Mouse (Mus musculus) forebrain, embryonic 11.5 days (tissue): ENCODE data around the gene Brd7. TPM values are rescaled to one million over a fixed set of nuclear protein-coding genes. Genes with fewer than 3 reads are reported as not detected.
A peak's percentile ranks its signal among the peaks of the same experiment; 100 is the strongest.

Source experiments
- ATAC-seq: fragments of 200-750 bp; cut with Nextera tagmentation; replicated peaks from 2 replicates; pipeline ENCODE4 v1.8.0; 2017; ENCODE audit warnings: moderate TSS enrichment; ENCODE audit not compliant: low FRiP score
- DNase-seq: peaks from one replicate; pipeline ENCODE4 v3.0.0-alpha.2; 2017; ENCODE audit warnings: low spot score
- H3K27ac ChIP-seq: fragments of 300-500 bp; sonication (generic); 2 replicates; pipeline ENCODE4 v1.5.1; 2014; ENCODE audit warnings: low read depth, low read length
- H3K27me3 ChIP-seq: fragments of 300-500 bp; sonication (generic); 2 replicates; pipeline ENCODE4 v1.6.1; 2014; ENCODE audit warnings: mild to moderate bottlenecking, low read length, mixed read lengths; ENCODE audit not compliant: control insufficient read depth, insufficient read depth
- H3K36me3 ChIP-seq: fragments of 300-500 bp; sonication (generic); 2 replicates; pipeline ENCODE4 v1.6.1; 2014; ENCODE audit warnings: mild to moderate bottlenecking, low read length, moderate library complexity, mixed read lengths; ENCODE audit not compliant: control insufficient read depth, insufficient read depth
- H3K4me1 ChIP-seq: fragments of 300-500 bp; sonication (generic); replicated peaks from 2 replicates; pipeline ENCODE4 v1.6.1; 2014; ENCODE audit warnings: low read length, mixed read lengths; ENCODE audit not compliant: control insufficient read depth, insufficient read depth
- H3K4me2 ChIP-seq: fragments of 300-500 bp; sonication (generic); 2 replicates; pipeline ENCODE4 v1.6.1; 2014; ENCODE audit warnings: low read depth, mild to moderate bottlenecking, low read length, moderate library complexity, mixed read lengths; ENCODE audit not compliant: severe bottlenecking
- H3K4me3 ChIP-seq: fragments of 300-500 bp; sonication (generic); 2 replicates; pipeline ENCODE4 v1.5.1; 2014; ENCODE audit warnings: low read depth, low read length
- H3K9ac ChIP-seq: fragments of 300-500 bp; sonication (generic); 2 replicates; pipeline ENCODE4 v1.6.1; 2014; ENCODE audit warnings: low read length
- H3K9me3 ChIP-seq: fragments of 300-500 bp; sonication (generic); 2 replicates; pipeline ENCODE4 v1.6.1; 2016; ENCODE audit warnings: low read length, mixed read lengths; ENCODE audit not compliant: control insufficient read depth
- WGBS: fragments of 180-500 bp; shearing (Covaris S2); extraction: QIAGEN DNeasy Blood & Tissue Kit; methylation state at CpG from one replicate; pipeline ENCODE4 v1.1.7; 2014; 5-methylcytosine and 5-hydroxymethylcytosine counted together
- polyA plus RNA-seq: library from polyadenylated mRNA; unstranded; fragments of >200 nt; fragmentation: Nextera tagmentation; extraction: Ambion mirVana; gene quantifications from 2 replicates; pipeline ENCODE4 v1.2.1, GENCODE M21; 2014

The Brd7 gene
- polyA plus RNA-seq, 1 experiment from 2014 or later, result 99.8 TPM

DNA sequence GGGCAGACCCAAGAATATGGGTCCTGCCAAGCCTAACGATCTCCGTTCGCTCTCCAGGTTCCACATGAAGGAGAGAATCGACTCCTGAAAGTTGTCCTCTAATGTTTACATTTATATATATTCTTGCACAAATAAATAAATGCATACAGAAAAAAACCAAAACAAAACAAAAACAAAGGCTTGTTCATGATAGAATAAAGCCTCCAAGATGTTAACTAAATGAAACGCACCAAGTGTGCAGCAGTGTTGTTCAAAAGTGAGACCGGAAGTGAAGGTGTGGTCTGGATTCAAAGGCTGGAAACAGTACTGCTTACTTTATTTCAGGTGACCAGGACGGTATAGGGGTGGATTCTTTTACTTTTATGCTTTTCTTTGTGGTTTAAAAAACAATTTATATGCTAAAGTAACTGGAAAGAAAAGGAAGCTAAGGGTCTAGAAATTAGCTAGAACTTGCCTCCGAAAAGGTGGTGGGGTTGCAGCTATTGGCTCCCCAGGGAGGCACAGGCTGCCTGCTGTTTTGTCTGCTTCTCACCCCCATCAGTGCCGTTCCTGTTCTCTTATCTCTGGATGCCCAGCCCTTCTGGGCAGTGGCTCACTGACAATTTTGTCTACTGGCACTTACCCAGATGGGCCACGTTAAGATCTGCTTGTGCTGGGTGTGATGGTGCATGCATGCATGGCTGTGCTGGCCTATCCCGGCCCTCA lies 604 bp upstream of the Brd7 start:
- no peaks in the 10 kb centered on the region; the same call in 1 of the 2 replicates for H3K4me1 ChIP-seq
- H3K36me3 ChIP-seq, result peaks cover 4% of the 10 kb centered on the region; the same call in 1 of the 2 replicates
- no peaks in the 10 kb centered on the region; the same call in 1 of the 2 replicates for H3K9me3 ChIP-seq
- no peak for DNase-seq
- H3K4me2 ChIP-seq, result peak overlapping the region; percentile 88; the same call in 1 of the 2 replicates
- no peak overlapping the region for H3K27ac ChIP-seq
- peak overlapping the region; percentile 97 for H3K4me3 ChIP-seq
- peak overlapping the region; percentile 97 for H3K9ac ChIP-seq
- 35% methylated on average over 11 of the region's 11 CpGs for WGBS
- no peak for ATAC-seq
- H3K27me3 ChIP-seq, result no peaks in the 10 kb centered on the region

DNA sequence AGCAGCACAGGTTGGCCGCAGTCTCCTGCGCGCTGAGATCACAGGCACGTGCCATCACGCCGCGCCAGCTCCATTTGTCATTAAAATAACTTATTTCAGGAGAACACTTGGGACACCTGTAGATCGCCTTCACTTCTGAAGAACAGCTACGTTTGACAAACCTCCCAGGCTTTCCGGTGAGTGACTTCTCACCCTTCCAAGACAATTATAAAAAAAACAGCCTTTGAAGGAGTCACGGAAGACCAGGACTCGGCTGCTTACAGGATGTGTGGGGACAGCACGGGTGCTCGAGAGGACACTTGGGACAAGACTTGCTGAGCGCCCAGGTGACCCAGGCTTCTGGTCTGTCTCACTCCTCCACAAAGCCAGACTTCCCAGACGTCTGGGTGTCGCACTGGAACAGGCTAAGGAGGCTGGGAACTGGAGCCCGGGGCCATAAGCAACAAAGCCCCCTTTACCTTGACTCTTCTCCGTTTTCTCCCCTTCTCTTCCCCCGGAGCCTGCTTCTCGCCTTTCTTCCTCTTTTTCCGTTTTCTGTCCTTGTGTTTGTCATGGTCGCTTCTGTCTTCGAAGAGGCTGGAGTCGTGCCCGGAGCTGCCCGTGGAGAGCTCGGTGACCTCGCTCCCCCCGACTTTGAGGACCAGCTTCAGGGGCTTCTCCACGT lies 818 bp downstream of the Brd7 start:
- ATAC-seq (no peak; the same call in 1 of the 2 replicates), DNase-seq (peak; percentile 62)
- no peaks in the 10 kb centered on the region; the same call in 1 of the 2 replicates for H3K9me3 ChIP-seq
- peak overlapping the region; percentile 71 for H3K27ac ChIP-seq
- no peaks in the 10 kb centered on the region; the same call in 1 of the 2 replicates for H3K4me1 ChIP-seq
- peak overlapping the region; percentile 88 for H3K4me2 ChIP-seq
- peaks cover 6% of the 10 kb centered on the region; the same call in 1 of the 2 replicates for H3K36me3 ChIP-seq
- 3% methylated on average over 31 of the region's 31 CpGs for WGBS
- peak overlapping the region; percentile 97 for H3K9ac ChIP-seq
- H3K27me3 ChIP-seq, result no peaks in the 10 kb centered on the region
- H3K4me3 ChIP-seq, result peak overlapping the region; percentile 97

DNA sequence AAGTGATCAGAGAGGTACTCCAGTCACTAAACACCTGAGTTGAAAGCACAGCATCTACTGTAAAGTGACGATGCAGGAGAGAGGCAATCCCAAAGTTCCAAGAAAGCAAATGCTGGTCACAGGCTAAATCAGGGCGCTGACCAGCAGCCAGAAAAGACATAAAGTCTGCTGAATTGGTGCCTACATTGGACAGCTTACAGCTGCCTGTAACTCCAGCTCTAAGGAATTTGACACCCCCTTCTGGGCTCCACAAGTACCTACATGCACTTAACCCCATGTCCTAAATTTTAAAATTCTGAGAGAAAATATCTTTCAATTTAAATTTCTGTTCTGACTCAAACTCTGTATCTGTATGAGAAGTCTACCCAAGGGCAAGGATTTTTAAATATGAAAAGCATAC lies 2.0 kb downstream of the Brd7 start:
- DNase-seq, result no peak
- no peak overlapping the region for H3K9ac ChIP-seq
- no peaks in the 10 kb centered on the region; the same call in 1 of the 2 replicates for H3K9me3 ChIP-seq
- no peak overlapping the region for H3K27ac ChIP-seq
- H3K4me2 ChIP-seq, result peak overlapping the region; percentile 88; the same call in 1 of the 2 replicates
- H3K27me3 ChIP-seq, result no peaks in the 10 kb centered on the region
- 85% methylated on average over 2 of the region's 2 CpGs for WGBS
- no peaks in the 10 kb centered on the region; the same call in 1 of the 2 replicates for H3K4me1 ChIP-seq
- H3K36me3 ChIP-seq, result peaks cover 6% of the 10 kb centered on the region; the same call in 1 of the 2 replicates
- H3K4me3 ChIP-seq, result no peak overlapping the region
- ATAC-seq, result no peak

DNA sequence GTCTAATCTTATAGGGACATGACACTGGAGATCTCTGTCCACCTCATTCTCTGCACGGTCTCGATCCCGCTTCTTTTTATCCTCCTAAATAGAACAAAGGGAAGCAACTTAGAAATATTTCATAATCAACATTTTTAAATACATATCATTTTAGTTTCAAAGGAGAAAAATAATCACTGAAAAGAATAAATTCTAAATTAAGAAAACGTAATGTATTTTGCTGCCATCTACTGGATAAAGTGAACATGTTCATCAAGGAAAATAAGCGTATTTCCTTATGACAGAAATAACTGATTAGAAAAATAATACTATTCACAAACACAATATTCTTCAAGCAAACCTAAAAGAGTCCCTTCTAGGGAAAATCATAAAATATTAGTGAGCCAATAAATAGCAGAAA lies 4.0 kb downstream of the Brd7 start:
- Histone ChIP-seq H3K4me1 (no peaks in the 10 kb centered on the region; the same call in 1 of the 2 replicates), H3K4me3 (no peak overlapping the region), H3K27ac (no peak overlapping the region), H3K4me2 (no peak overlapping the region), H3K36me3 (peaks cover 6% of the 10 kb centered on the region; the same call in 1 of the 2 replicates), H3K9ac (no peak overlapping the region), H3K27me3 (no peaks in the 10 kb centered on the region), H3K9me3 (no peaks in the 10 kb centered on the region; the same call in 1 of the 2 replicates)
- 90% methylated on average over 5 of the region's 5 CpGs for WGBS
- DNase-seq (no peak), ATAC-seq (no peak)

DNA sequence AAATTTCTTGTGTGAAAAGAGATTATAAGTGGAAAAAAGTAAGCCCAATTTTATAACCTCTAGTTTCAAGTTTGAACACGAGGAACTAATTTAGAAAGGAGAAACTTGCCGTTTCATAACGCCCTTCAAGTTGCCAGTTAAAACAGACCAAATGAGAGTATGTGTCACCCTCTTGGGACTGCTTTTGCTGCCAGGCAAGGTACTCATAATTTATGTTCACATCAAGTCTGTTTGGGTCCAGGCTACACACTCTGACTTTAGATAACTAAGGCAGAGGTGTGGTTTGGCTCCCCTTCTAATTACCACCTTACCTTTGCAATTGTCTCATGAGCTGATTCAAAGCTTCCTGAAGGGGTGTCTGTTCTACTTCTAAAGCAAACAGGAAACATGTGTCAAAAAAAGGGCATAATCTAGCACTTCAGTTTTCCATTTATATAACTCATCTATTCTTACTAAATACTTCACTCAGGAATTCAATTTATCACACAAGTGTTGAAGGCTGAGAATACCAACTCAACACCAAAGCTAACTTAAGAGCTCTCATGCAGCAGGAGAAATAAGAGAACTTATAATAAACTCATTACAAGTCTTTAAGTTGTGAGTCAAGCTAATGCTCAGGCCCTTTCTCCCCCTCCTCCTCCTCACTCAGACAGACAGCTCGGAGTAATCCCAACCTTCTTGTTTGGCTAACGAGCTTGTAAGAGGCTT lies 4.6 kb downstream of the Brd7 start:
- Histone ChIP-seq H3K9ac (no peak overlapping the region), H3K27me3 (no peaks in the 10 kb centered on the region), H3K36me3 (peaks cover 6% of the 10 kb centered on the region; the same call in 1 of the 2 replicates), H3K27ac (no peak overlapping the region), H3K4me1 (no peaks in the 10 kb centered on the region; the same call in 1 of the 2 replicates), H3K4me3 (no peak overlapping the region), H3K4me2 (no peak overlapping the region), H3K9me3 (no peaks in the 10 kb centered on the region; the same call in 1 of the 2 replicates)
- no peak for DNase-seq
- no peak for ATAC-seq
- 72% methylated on average over 5 of the region's 5 CpGs for WGBS

DNA sequence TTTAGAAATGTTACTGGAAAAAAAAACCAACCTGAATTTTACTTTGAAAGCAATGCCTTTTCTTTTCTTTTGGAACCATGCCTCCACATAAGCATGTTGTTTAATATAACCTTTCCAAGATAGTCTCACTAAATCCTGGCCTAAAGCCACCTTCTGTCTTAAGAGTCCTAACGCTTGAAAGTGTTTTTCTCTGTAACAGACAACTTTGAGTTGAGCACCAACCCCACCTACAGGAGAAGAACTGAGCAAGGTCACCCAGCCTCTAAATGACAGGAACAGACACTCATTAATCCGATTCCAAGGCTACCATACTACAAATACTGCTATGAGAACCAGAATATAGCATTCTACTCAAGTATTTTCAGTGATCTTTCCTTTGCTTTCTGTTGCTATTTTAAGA lies 12.9 kb downstream of the Brd7 start:
- Histone ChIP-seq H3K9ac (no peak overlapping the region), H3K4me1 (no peaks in the 10 kb centered on the region), H3K4me2 (no peak overlapping the region), H3K4me3 (no peak overlapping the region), H3K27me3 (no peaks in the 10 kb centered on the region), H3K36me3 (peaks cover 11% of the 10 kb centered on the region), H3K9me3 (no peaks in the 10 kb centered on the region), H3K27ac (no peak overlapping the region)
- 78% methylated on average over 2 of the region's 2 CpGs for WGBS
- DNase-seq, result no peak
- no peak for ATAC-seq

DNA sequence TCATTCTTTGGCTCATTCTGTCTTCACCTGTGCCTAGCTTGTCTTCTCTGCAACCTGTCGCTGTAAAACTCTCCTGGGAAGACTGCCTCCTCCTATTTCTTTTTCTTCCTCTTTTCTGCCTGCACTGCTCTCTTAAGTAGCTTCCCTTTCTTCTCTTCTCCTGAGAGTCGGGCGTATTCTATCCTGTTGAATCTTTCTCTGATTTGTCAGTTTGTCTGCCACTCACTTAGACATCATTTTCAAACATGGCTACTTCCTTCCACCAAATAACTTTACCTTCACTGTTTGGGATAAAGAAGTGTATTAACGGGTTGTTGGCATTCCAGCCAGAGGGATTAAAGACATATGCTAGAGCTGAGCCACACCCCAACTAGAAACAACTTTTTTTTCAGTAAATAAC lies 20.0 kb downstream of the Brd7 start:
- Histone ChIP-seq H3K27ac (no peak overlapping the region), H3K9me3 (no peaks in the 10 kb centered on the region), H3K4me3 (no peak overlapping the region), H3K36me3 (peaks cover 10% of the 10 kb centered on the region), H3K4me1 (no peaks in the 10 kb centered on the region), H3K27me3 (no peaks in the 10 kb centered on the region), H3K4me2 (no peak overlapping the region), H3K9ac (no peak overlapping the region)
- 92% methylated on average over 4 of the region's 4 CpGs for whole genome bisulfite sequencing
- DNase-seq, result no peak
- no peak for ATAC-seq

DNA sequence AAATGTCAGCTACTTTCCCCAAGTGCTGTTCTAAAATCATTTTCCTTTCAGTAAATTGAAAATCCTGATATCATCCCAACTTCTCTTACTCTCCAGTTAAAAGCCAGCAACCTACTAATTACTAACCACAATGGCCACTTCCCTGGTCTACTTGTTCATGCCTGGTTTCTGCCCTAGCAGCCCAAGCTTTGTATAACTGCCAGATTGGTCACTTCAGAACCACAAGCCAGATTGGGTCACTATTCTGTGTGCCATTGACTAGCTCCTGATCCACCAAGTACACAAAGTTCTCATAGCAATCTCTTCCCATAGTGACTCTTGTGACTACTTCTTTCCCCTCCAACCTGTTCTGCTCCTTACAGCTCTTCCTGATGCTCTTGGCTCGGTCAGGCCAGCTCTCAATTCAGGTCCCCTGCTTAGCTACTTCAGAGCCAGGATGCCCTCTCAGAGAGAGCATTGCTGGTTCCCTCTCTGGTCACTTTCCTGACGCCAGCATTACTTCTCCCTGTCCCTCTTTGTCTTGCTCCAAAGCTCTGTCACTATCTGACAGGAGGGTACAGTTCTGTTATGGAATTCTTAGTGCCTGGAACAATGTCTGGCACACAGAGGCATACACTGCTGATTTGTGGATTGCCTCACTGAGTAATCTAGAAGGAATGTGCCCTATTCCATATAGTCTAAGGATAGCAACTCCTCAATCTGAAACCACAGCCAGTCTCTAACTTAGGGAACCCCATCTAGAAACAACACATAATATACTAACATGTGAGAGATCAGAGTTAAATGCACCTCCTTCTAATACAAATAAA lies 21.9 kb downstream of the Brd7 start:
- Histone ChIP-seq H3K9ac (no peak overlapping the region), H3K36me3 (peaks cover 11% of the 10 kb centered on the region; the same call in 1 of the 2 replicates), H3K4me3 (no peak overlapping the region), H3K4me1 (no peaks in the 10 kb centered on the region), H3K27me3 (no peaks in the 10 kb centered on the region), H3K9me3 (no peaks in the 10 kb centered on the region), H3K27ac (no peak overlapping the region), H3K4me2 (no peak overlapping the region)
- ATAC-seq, result no peak
- no peak for DNase-seq
- 88% methylated on average over 2 of the region's 2 CpGs for WGBS
